Mouse (Mus musculus): ENCODE data around the gene Pou3f3. TPM values are rescaled to one million over a fixed set of nuclear protein-coding genes. Genes with fewer than 3 reads are reported as not detected.

The Pou3f3 gene
- polyA plus RNA-seq, 1 experiment = 0.18 TPM

- no peak overlapping the region; the same call in 1 of the 2 replicates for H3K4me3 ChIP-seq (ENCODE audit: low read depth, low read length)
- peaks cover 7% of the 10 kb centered on the region for H3K27me3 ChIP-seq (ENCODE audit: control insufficient read depth, insufficient read depth, low read length, poor library complexity, severe bottlenecking)
- TF ChIP-seq EP300 (IDR thresholded peaks at IDR 0.05; ENCODE audit: insufficient read depth, low read depth, low read length) (no peak), POLR2A (IDR thresholded peaks at IDR 0.05; ENCODE audit: insufficient read depth, low read length) (no peak), CTCF (IDR thresholded peaks at IDR 0.05; ENCODE audit: low read depth, low read length) (no peak)
- no peaks in the 10 kb centered on the region for H3K4me1 ChIP-seq (ENCODE audit: control insufficient read depth, insufficient read depth, low read length)
- H3K36me3 ChIP-seq (ENCODE audit: control insufficient read depth, insufficient read depth, low read length, poor library complexity, severe bottlenecking) = no peaks in the 10 kb centered on the region
- no peak overlapping the region for H3K27ac ChIP-seq (ENCODE audit: insufficient read depth, low read length)
- no peaks in the 10 kb centered on the region for H3K9me3 ChIP-seq (replicated peaks; ENCODE audit: control insufficient read depth, insufficient read depth, low read length, poor library complexity, severe bottlenecking)
- no peak overlapping the region for H3K9ac ChIP-seq (ENCODE audit: low read depth, poor library complexity, severe bottlenecking)
These were observed 11.7 kb upstream of the Pou3f3 start for GRCm38 (mm10) chr1:42683861-42684260.

DNA sequence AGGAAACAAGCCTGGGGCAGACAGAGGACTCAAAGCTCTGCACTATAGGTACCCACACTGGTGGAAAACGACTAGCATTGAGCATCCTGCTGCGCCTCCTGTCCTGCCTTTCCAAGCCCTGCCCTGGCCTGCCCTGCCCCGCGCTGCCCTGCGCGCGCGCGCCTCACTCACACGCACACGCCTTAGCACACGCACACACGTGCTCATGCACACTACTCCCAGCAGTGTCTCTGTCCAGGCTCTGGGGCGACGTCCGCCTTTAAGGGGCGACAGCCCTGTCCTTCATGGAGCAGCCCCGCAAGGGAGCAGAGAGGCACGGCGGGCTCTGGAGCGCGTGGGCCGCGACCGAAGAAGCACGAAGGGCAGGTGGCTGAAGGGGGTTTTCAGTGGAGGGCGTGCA is 11.2 kb upstream of the Pou3f3 start:
- Histone ChIP-seq H3K4me1 (ENCODE audit: control insufficient read depth, insufficient read depth, low read length) (no peaks in the 10 kb centered on the region), H3K9ac (ENCODE audit: low read depth, poor library complexity, severe bottlenecking) (no peak overlapping the region), H3K27ac (ENCODE audit: insufficient read depth, low read length) (no peak overlapping the region), H3K4me3 (ENCODE audit: low read depth, low read length) (peak overlapping the region; percentile 29), H3K9me3 (replicated peaks; ENCODE audit: control insufficient read depth, insufficient read depth, low read length, poor library complexity, severe bottlenecking) (no peaks in the 10 kb centered on the region), H3K27me3 (ENCODE audit: control insufficient read depth, insufficient read depth, low read length, poor library complexity, severe bottlenecking) (peaks cover 7% of the 10 kb centered on the region), H3K36me3 (ENCODE audit: control insufficient read depth, insufficient read depth, low read length, poor library complexity, severe bottlenecking) (no peaks in the 10 kb centered on the region)
- TF ChIP-seq POLR2A (IDR thresholded peaks at IDR 0.05; ENCODE audit: insufficient read depth, low read length) = no peak
- no peak for TF ChIP-seq EP300 (IDR thresholded peaks at IDR 0.05; ENCODE audit: insufficient read depth, low read depth, low read length)
- TF ChIP-seq CTCF (IDR thresholded peaks at IDR 0.05; ENCODE audit: low read depth, low read length) = no peak

DNA sequence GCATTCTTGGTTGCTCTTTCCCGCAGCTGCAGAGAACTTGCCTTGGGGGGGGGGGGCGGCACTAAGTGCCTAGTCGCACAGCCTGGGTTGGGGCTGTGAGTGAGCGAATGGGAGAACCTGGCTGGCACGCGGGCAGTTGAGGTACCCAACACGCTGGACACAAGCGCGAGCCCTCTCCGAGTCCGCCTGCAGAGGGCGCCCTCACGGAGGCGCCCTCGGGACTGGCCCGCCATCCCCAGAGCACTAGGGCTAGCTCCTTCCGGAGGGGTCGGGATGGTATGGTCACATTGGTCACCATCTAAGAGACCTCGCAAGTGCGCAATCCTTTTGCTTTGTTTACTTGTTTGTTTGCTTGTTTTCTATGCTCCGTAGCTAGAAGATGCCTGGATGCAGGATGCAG is 10.8 kb upstream of the Pou3f3 start:
- H3K9me3 ChIP-seq (replicated peaks; ENCODE audit: control insufficient read depth, insufficient read depth, low read length, poor library complexity, severe bottlenecking) = no peaks in the 10 kb centered on the region
- H3K4me1 ChIP-seq (ENCODE audit: control insufficient read depth, insufficient read depth, low read length) = no peaks in the 10 kb centered on the region
- peak overlapping the region; percentile 29 for H3K4me3 ChIP-seq (ENCODE audit: low read depth, low read length)
- no peaks in the 10 kb centered on the region for H3K36me3 ChIP-seq (ENCODE audit: control insufficient read depth, insufficient read depth, low read length, poor library complexity, severe bottlenecking)
- H3K27ac ChIP-seq (ENCODE audit: insufficient read depth, low read length) = no peak overlapping the region
- no peak overlapping the region for H3K9ac ChIP-seq (ENCODE audit: low read depth, poor library complexity, severe bottlenecking)
- TF ChIP-seq POLR2A (IDR thresholded peaks at IDR 0.05; ENCODE audit: insufficient read depth, low read length) = no peak
- TF ChIP-seq EP300 (IDR thresholded peaks at IDR 0.05; ENCODE audit: insufficient read depth, low read depth, low read length) = no peak
- peak; percentile 54 for TF ChIP-seq CTCF (IDR thresholded peaks at IDR 0.05; ENCODE audit: low read depth, low read length)
- peaks cover 7% of the 10 kb centered on the region for H3K27me3 ChIP-seq (ENCODE audit: control insufficient read depth, insufficient read depth, low read length, poor library complexity, severe bottlenecking)

GRCm38 (mm10) chr1:42685321-42685960 is 10.1 kb upstream of the Pou3f3 start:
- no peak overlapping the region for H3K9ac ChIP-seq (ENCODE audit: low read depth, poor library complexity, severe bottlenecking)
- peaks cover 7% of the 10 kb centered on the region for H3K27me3 ChIP-seq (ENCODE audit: control insufficient read depth, insufficient read depth, low read length, poor library complexity, severe bottlenecking)
- H3K4me3 ChIP-seq (ENCODE audit: low read depth, low read length) = no peak overlapping the region
- H3K36me3 ChIP-seq (ENCODE audit: control insufficient read depth, insufficient read depth, low read length, poor library complexity, severe bottlenecking) = no peaks in the 10 kb centered on the region
- TF ChIP-seq CTCF (IDR thresholded peaks at IDR 0.05; ENCODE audit: low read depth, low read length) = no peak
- TF ChIP-seq EP300 (IDR thresholded peaks at IDR 0.05; ENCODE audit: insufficient read depth, low read depth, low read length) = no peak
- no peak for TF ChIP-seq POLR2A (IDR thresholded peaks at IDR 0.05; ENCODE audit: insufficient read depth, low read length)
- H3K27ac ChIP-seq (ENCODE audit: insufficient read depth, low read length) = no peak overlapping the region
- H3K4me1 ChIP-seq (ENCODE audit: control insufficient read depth, insufficient read depth, low read length) = no peaks in the 10 kb centered on the region
- no peaks in the 10 kb centered on the region for H3K9me3 ChIP-seq (replicated peaks; ENCODE audit: control insufficient read depth, insufficient read depth, low read length, poor library complexity, severe bottlenecking)

DNA sequence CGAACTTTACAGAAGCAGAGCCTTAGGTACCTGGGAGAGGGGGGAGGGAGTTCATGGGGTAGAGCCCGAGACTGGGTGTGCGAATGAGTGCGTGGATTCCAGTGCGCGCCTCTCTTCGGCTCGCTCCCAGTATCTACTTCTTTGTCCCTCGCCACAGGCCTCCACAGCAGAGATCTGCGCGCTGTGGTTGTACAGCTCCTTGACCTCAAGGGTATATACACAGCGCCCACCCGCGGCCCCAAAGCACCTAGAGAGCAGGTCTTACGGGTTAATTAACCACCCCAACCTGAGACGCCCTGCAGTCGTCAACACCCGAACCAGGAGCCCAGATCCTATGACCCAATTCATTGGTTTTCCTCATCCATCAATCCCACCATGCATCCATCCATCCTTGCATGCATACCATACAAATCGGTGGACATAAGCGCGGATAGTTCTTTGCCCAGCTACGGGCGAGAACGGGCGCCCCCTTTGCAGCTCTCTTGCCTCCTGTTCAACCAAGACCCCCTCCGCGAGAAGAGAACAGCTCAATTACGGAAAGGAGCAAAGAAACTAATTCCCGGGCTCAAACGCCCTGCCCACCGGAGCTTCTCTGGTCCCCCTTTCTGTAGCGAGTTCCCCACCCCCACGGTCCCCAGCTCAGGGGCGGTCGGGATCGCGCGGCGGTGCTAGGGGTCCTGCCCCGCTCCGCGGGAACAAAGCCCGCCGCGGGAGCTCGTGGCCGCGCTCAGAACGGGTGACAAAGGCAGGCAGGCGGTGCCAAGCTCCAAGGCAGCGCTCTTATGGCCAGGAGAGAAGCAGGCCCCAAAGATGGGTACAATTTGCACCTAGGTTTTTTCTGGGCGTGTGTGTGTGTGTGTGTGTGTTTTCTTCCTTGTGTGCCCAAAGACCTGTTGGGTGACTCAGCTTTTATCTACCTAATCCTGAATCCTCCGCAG is 9.1 kb upstream of the Pou3f3 start:
- TF ChIP-seq CTCF (IDR thresholded peaks at IDR 0.05; ENCODE audit: low read depth, low read length) (no peak), POLR2A (IDR thresholded peaks at IDR 0.05; ENCODE audit: insufficient read depth, low read length) (no peak), EP300 (IDR thresholded peaks at IDR 0.05; ENCODE audit: insufficient read depth, low read depth, low read length) (no peak)
- Histone ChIP-seq H3K9ac (ENCODE audit: low read depth, poor library complexity, severe bottlenecking) (peak overlapping the region; percentile 42), H3K27me3 (ENCODE audit: control insufficient read depth, insufficient read depth, low read length, poor library complexity, severe bottlenecking) (peaks cover 7% of the 10 kb centered on the region), H3K36me3 (ENCODE audit: control insufficient read depth, insufficient read depth, low read length, poor library complexity, severe bottlenecking) (no peaks in the 10 kb centered on the region), H3K4me1 (ENCODE audit: control insufficient read depth, insufficient read depth, low read length) (no peaks in the 10 kb centered on the region), H3K9me3 (replicated peaks; ENCODE audit: control insufficient read depth, insufficient read depth, low read length, poor library complexity, severe bottlenecking) (no peaks in the 10 kb centered on the region), H3K4me3 (ENCODE audit: low read depth, low read length) (peak overlapping the region; percentile 20), H3K27ac (ENCODE audit: insufficient read depth, low read length) (no peak overlapping the region)

- no peaks in the 10 kb centered on the region for H3K36me3 ChIP-seq (ENCODE audit: control insufficient read depth, insufficient read depth, low read length, poor library complexity, severe bottlenecking)
- no peaks in the 10 kb centered on the region for H3K9me3 ChIP-seq (replicated peaks; ENCODE audit: control insufficient read depth, insufficient read depth, low read length, poor library complexity, severe bottlenecking)
- no peak overlapping the region for H3K9ac ChIP-seq (ENCODE audit: low read depth, poor library complexity, severe bottlenecking)
- no peak overlapping the region for H3K27ac ChIP-seq (ENCODE audit: insufficient read depth, low read length)
- H3K4me1 ChIP-seq (ENCODE audit: control insufficient read depth, insufficient read depth, low read length) = no peaks in the 10 kb centered on the region
- no peak for TF ChIP-seq EP300 (IDR thresholded peaks at IDR 0.05; ENCODE audit: insufficient read depth, low read depth, low read length)
- TF ChIP-seq POLR2A (IDR thresholded peaks at IDR 0.05; ENCODE audit: insufficient read depth, low read length) = no peak
- TF ChIP-seq CTCF (IDR thresholded peaks at IDR 0.05; ENCODE audit: low read depth, low read length) = no peak
- no peak overlapping the region for H3K4me3 ChIP-seq (ENCODE audit: low read depth, low read length)
- H3K27me3 ChIP-seq (ENCODE audit: control insufficient read depth, insufficient read depth, low read length, poor library complexity, severe bottlenecking) = peaks cover 8% of the 10 kb centered on the region
These were observed 8.3 kb upstream of the Pou3f3 start for GRCm38 (mm10) chr1:42687271-42687670.

All from ES-Bruce4 (cell line).